Comparison of ENCODE assay signal across 9 mouse cellular contexts in genomic region chr17:73305622-73306021, GRCm38 (mm10).
DNase-seq lines count a peak whose midpoint lies in the region; ATAC-seq and TF ChIP-seq lines count a peak whose summit lies in the region.
"Had no signal": no experiment of that assay in that cellular context is flagged by ENCODE, and none has a peak within 500 bp of the region (broad histone marks: within the 10 kb centered on the region; RNA-seq: fewer than 3 reads in every experiment).

No protein-coding gene starts in this region.

- H3K9me3 ChIP-seq in midbrain, embryonic 10.5 days (replicated peaks) = no peaks in the 10 kb centered on the region
- H3K9me3 ChIP-seq in midbrain, embryonic 15.5 days = no peaks in the 10 kb centered on the region
- H3K9me3 ChIP-seq in hindbrain, postnatal 0 days (ENCODE audit: low read length) = no peaks in the 10 kb centered on the region
- H3K9me3 ChIP-seq in liver, postnatal 0 days (ENCODE audit: low read length) = no peaks in the 10 kb centered on the region
- H3K9me3 ChIP-seq in stomach, embryonic 16.5 days (replicated peaks; ENCODE audit: control insufficient read depth, low read length) = no peaks in the 10 kb centered on the region
- H3K9me3 ChIP-seq: limb, embryonic 12.5 days had no signal

- DNase-seq in CD4-positive, CD25-positive, alpha-beta regulatory T cell, adult 2 months (ENCODE audit: low read depth, low spot score) = peak; percentile 86
- peak; percentile 72 for DNase-seq in midbrain, embryonic 10.5 days (ENCODE audit: low spot score)
- DNase-seq in embryo, embryonic 10 days (ENCODE audit: low spot score) = peak; percentile 89
- DNase-seq in hindbrain, postnatal 0 days (ENCODE audit: low spot score) = peak; percentile 93
- DNase-seq in liver, postnatal 0 days = peak; percentile 70

- ATAC-seq in CD4-positive, CD25-positive, alpha-beta regulatory T cell, adult 4 months = no peak
- no peak for ATAC-seq in midbrain, embryonic 15.5 days (replicated peaks)
- peak; percentile 39 for ATAC-seq in hindbrain, postnatal 0 days
- no peak for ATAC-seq in liver, postnatal 0 days
- ATAC-seq in stomach, embryonic 16.5 days (ENCODE audit: insufficient read depth, low FRiP score) = 0 out of 2 replicates have a peak, but pooled peaks have one; percentile 28

- no peaks in the 10 kb centered on the region for H3K36me3 ChIP-seq in midbrain, embryonic 10.5 days
- H3K36me3 ChIP-seq in midbrain, embryonic 15.5 days (replicated peaks) = no peaks in the 10 kb centered on the region
- H3K36me3 ChIP-seq in hindbrain, postnatal 0 days (ENCODE audit: insufficient read depth, low read length) = no peaks in the 10 kb centered on the region
- no peaks in the 10 kb centered on the region for H3K36me3 ChIP-seq in liver, postnatal 0 days (replicated peaks; ENCODE audit: insufficient read depth, low read length)
- no peaks in the 10 kb centered on the region for H3K36me3 ChIP-seq in stomach, embryonic 16.5 days (ENCODE audit: control insufficient read depth, insufficient read depth, low read length)
- H3K36me3 ChIP-seq: limb, embryonic 12.5 days had no signal

- no peak for TF ChIP-seq EP300 in liver, postnatal 0 days (IDR thresholded peaks at IDR 0.05; ENCODE audit: low read depth)

- H3K9ac ChIP-seq in midbrain, embryonic 15.5 days = no peak overlapping the region
- H3K9ac ChIP-seq in hindbrain, postnatal 0 days (replicated peaks; ENCODE audit: low read length) = no peak overlapping the region
- no peak overlapping the region for H3K9ac ChIP-seq in liver, postnatal 0 days (replicated peaks)
- no peak overlapping the region for H3K9ac ChIP-seq in stomach, embryonic 16.5 days (ENCODE audit: low read length)
- H3K9ac ChIP-seq: limb, embryonic 12.5 days had no signal

- H3K27me3 ChIP-seq in midbrain, embryonic 10.5 days (ENCODE audit: low read depth, poor library complexity, severe bottlenecking) = peaks cover 13% of the 10 kb centered on the region
- no peaks in the 10 kb centered on the region for H3K27me3 ChIP-seq in midbrain, embryonic 15.5 days (replicated peaks)
- no peaks in the 10 kb centered on the region for H3K27me3 ChIP-seq in hindbrain, postnatal 0 days (ENCODE audit: insufficient read depth, low read length)
- H3K27me3 ChIP-seq in liver, postnatal 0 days (ENCODE audit: insufficient read depth, low read length) = peaks cover 8% of the 10 kb centered on the region
- H3K27me3 ChIP-seq in stomach, embryonic 16.5 days (ENCODE audit: control insufficient read depth, insufficient read depth, low read length) = peaks cover 19% of the 10 kb centered on the region

- 59% methylated on average over 9 of the region's 9 CpGs for WGBS in midbrain, embryonic 10.5 days
- 58% methylated on average over 9 of the region's 9 CpGs for WGBS in midbrain, embryonic 15.5 days
- WGBS in hindbrain, postnatal 0 days = 65% methylated on average over 9 of the region's 9 CpGs
- WGBS in liver, postnatal 0 days (ENCODE audit: insufficient replicate concordance) = 51% methylated on average over 9 of the region's 9 CpGs
- WGBS in stomach, embryonic 16.5 days = 58% methylated on average over 9 of the region's 9 CpGs

- peak; percentile 89 for TF ChIP-seq CTCF in hindbrain, postnatal 0 days (IDR thresholded peaks at IDR 0.05; ENCODE audit: low read depth)
- TF ChIP-seq CTCF in liver, postnatal 0 days (IDR thresholded peaks at IDR 0.05; ENCODE audit: low read depth) = peak; percentile 81

- H3K4me3 ChIP-seq in midbrain, embryonic 10.5 days = no peak overlapping the region
- no peak overlapping the region for H3K4me3 ChIP-seq in midbrain, embryonic 15.5 days
- H3K4me3 ChIP-seq in hindbrain, postnatal 0 days (ENCODE audit: low read length) = no peak overlapping the region
- H3K4me3 ChIP-seq in liver, postnatal 0 days (ENCODE audit: low read depth, low read length) = no peak overlapping the region
- no peak overlapping the region for H3K4me3 ChIP-seq in stomach, embryonic 16.5 days (replicated peaks; ENCODE audit: low read length)
- H3K4me3 ChIP-seq: limb, embryonic 12.5 days had no signal

- H3K4me1 ChIP-seq in midbrain, embryonic 10.5 days = peaks cover 10% of the 10 kb centered on the region
- H3K4me1 ChIP-seq in midbrain, embryonic 15.5 days = peaks cover 5% of the 10 kb centered on the region; the same call in 1 of the 2 replicates
- no peaks in the 10 kb centered on the region for H3K4me1 ChIP-seq in hindbrain, postnatal 0 days (ENCODE audit: insufficient read depth, low read length)
- no peaks in the 10 kb centered on the region for H3K4me1 ChIP-seq in liver, postnatal 0 days (ENCODE audit: insufficient read depth)
- H3K4me1 ChIP-seq in stomach, embryonic 16.5 days (ENCODE audit: control insufficient read depth, insufficient read depth, low read length) = no peaks in the 10 kb centered on the region

- no peak overlapping the region for H3K27ac ChIP-seq in midbrain, embryonic 10.5 days (replicated peaks)
- H3K27ac ChIP-seq in midbrain, embryonic 15.5 days = no peak overlapping the region
- H3K27ac ChIP-seq in hindbrain, postnatal 0 days = no peak overlapping the region
- no peak overlapping the region for H3K27ac ChIP-seq in liver, postnatal 0 days (ENCODE audit: low read depth)
- H3K27ac ChIP-seq in stomach, embryonic 16.5 days (ENCODE audit: low read length) = no peak overlapping the region
- H3K27ac ChIP-seq: limb, embryonic 12.5 days had no signal

- no peak overlapping the region for H3K4me2 ChIP-seq in midbrain, embryonic 15.5 days
- no peak overlapping the region for H3K4me2 ChIP-seq in hindbrain, postnatal 0 days (ENCODE audit: low read depth, low read length)
- no peak overlapping the region for H3K4me2 ChIP-seq in liver, postnatal 0 days (ENCODE audit: low read depth, low read length)
- H3K4me2 ChIP-seq in stomach, embryonic 16.5 days (ENCODE audit: low read depth, low read length) = no peak overlapping the region
- H3K4me2 ChIP-seq: limb, embryonic 12.5 days had no signal

Comparison
In these comparisons a context has a peak if more than half of its experiments do, and no peak if none do; other contexts are left out.
1. ATAC-seq: peak in hindbrain, postnatal 0 days (single experiment) and stomach, embryonic 16.5 days (single experiment); none in CD4-positive, CD25-positive, alpha-beta regulatory T cell, adult 4 months (single experiment), midbrain, embryonic 15.5 days (single experiment) and liver, postnatal 0 days (single experiment).
2. Peak in every context shown above with its lines, with median percentiles within 50 percentile points of each other: DNase-seq.